8 mouse cellular contexts compared by ENCODE assay signal in genomic region chr7:12949032-12949871, GRCm38 (mm10). TPM values are rescaled to one million over a fixed set of nuclear protein-coding genes. Genes with fewer than 3 reads are reported as not detected.
A peak's percentile ranks its signal among the peaks of the same experiment; 100 is the strongest.
DNase-seq lines count a peak whose midpoint lies in the region; ATAC-seq and TF ChIP-seq lines count a peak whose summit lies in the region.

No protein-coding gene starts in this region.

- no peak for TF ChIP-seq CTCF in brain, embryonic 14.5 days (IDR thresholded peaks at IDR 0.05; ENCODE audit: borderline replicate concordance, extremely low read depth, insufficient read depth, insufficient read length)
- TF ChIP-seq CTCF in kidney, postnatal 0 days (IDR thresholded peaks at IDR 0.05; ENCODE audit: low read depth), result no peak

- H3K4me1 ChIP-seq in erythroblast, embryonic 14.5 days (ENCODE audit: control insufficient read depth), result peaks cover 30% of the 10 kb centered on the region
- peaks cover 9% of the 10 kb centered on the region for H3K4me1 ChIP-seq in heart, embryonic 12.5 days (replicated peaks)
- H3K4me1 ChIP-seq in kidney, postnatal 0 days (replicated peaks; ENCODE audit: insufficient read depth, low read length), result no peaks in the 10 kb centered on the region
- H3K4me1 ChIP-seq in liver, embryonic 11.5 days (replicated peaks; ENCODE audit: control insufficient read depth, insufficient read depth, low read length), result peaks cover 5% of the 10 kb centered on the region; the same call in 1 of the 2 replicates
- no peaks in the 10 kb centered on the region for H3K4me1 ChIP-seq in stomach, embryonic 14.5 days (ENCODE audit: control insufficient read depth, insufficient read depth, low read length)

- peak; percentile 95 for ATAC-seq in heart, embryonic 12.5 days (ENCODE audit: insufficient number of reproducible peaks, low FRiP score)
- peak; percentile 98 for ATAC-seq in kidney, postnatal 0 days (replicated peaks; ENCODE audit: low FRiP score, low read depth)
- peak; percentile 96 for ATAC-seq in liver, embryonic 11.5 days (replicated peaks; ENCODE audit: low FRiP score)
- ATAC-seq in stomach, embryonic 14.5 days (ENCODE audit: insufficient number of reproducible peaks, insufficient read depth, low FRiP score, low read depth), result peak; percentile 97

- H3K27me3 ChIP-seq in erythroblast, embryonic 14.5 days (ENCODE audit: control insufficient read depth), result no peaks in the 10 kb centered on the region
- no peaks in the 10 kb centered on the region for H3K27me3 ChIP-seq in heart, embryonic 12.5 days (replicated peaks)
- H3K27me3 ChIP-seq in kidney, postnatal 0 days (ENCODE audit: insufficient read depth, low read length), result no peaks in the 10 kb centered on the region
- no peaks in the 10 kb centered on the region for H3K27me3 ChIP-seq in liver, embryonic 11.5 days (replicated peaks; ENCODE audit: control insufficient read depth, insufficient read depth, low read length)
- H3K27me3 ChIP-seq in stomach, embryonic 14.5 days (ENCODE audit: control insufficient read depth, insufficient read depth, low read length), result no peaks in the 10 kb centered on the region

- peak overlapping the region; percentile 81 for H3K4me3 ChIP-seq in erythroblast, embryonic 14.5 days (replicated peaks)
- H3K4me3 ChIP-seq in heart, embryonic 12.5 days, result peak overlapping the region; percentile 57
- peak overlapping the region; percentile 42 for H3K4me3 ChIP-seq in kidney, postnatal 0 days (replicated peaks; ENCODE audit: low read depth, low read length)
- H3K4me3 ChIP-seq in liver, embryonic 11.5 days (ENCODE audit: low read depth, low read length), result peak overlapping the region; percentile 54
- H3K4me3 ChIP-seq in stomach, embryonic 14.5 days (ENCODE audit: low read depth, low read length), result peak overlapping the region; percentile 35

- H3K9me3 ChIP-seq in erythroblast, embryonic 14.5 days (ENCODE audit: control insufficient read depth, low read length), result no peaks in the 10 kb centered on the region
- no peaks in the 10 kb centered on the region for H3K9me3 ChIP-seq in heart, embryonic 12.5 days (replicated peaks)
- H3K9me3 ChIP-seq in kidney, postnatal 0 days (replicated peaks; ENCODE audit: low read length), result no peaks in the 10 kb centered on the region
- H3K9me3 ChIP-seq in liver, embryonic 11.5 days (ENCODE audit: control insufficient read depth, low read length), result no peaks in the 10 kb centered on the region
- H3K9me3 ChIP-seq in stomach, embryonic 14.5 days (ENCODE audit: control insufficient read depth, low read depth, low read length), result no peaks in the 10 kb centered on the region

- H3K27ac ChIP-seq in heart, embryonic 12.5 days (ENCODE audit: poor library complexity, severe bottlenecking), result peak overlapping the region; percentile 70
- H3K27ac ChIP-seq in kidney, postnatal 0 days, result peak overlapping the region; percentile 74
- peak overlapping the region; percentile 76 for H3K27ac ChIP-seq in liver, embryonic 11.5 days (ENCODE audit: low read depth, low read length)
- H3K27ac ChIP-seq in stomach, embryonic 14.5 days (ENCODE audit: low read length), result peak overlapping the region; percentile 82

- H3K9ac ChIP-seq in heart, embryonic 12.5 days, result peak overlapping the region; percentile 73
- H3K9ac ChIP-seq in kidney, postnatal 0 days (ENCODE audit: low read depth, low read length), result peak overlapping the region; percentile 60
- H3K9ac ChIP-seq in liver, embryonic 11.5 days (ENCODE audit: low read depth, low read length), result peak overlapping the region; percentile 78
- peak overlapping the region; percentile 55 for H3K9ac ChIP-seq in stomach, embryonic 14.5 days (replicated peaks; ENCODE audit: low read depth, low read length)

- H3K4me2 ChIP-seq in heart, embryonic 12.5 days, result peak overlapping the region; percentile 88
- peak overlapping the region; percentile 70 for H3K4me2 ChIP-seq in kidney, postnatal 0 days (ENCODE audit: low read length)
- H3K4me2 ChIP-seq in liver, embryonic 11.5 days, result peak overlapping the region; percentile 87
- H3K4me2 ChIP-seq in stomach, embryonic 14.5 days (replicated peaks; ENCODE audit: low read depth, low read length), result peak overlapping the region; percentile 74

- TF ChIP-seq POLR2A in brain, embryonic 14.5 days (IDR thresholded peaks at IDR 0.05; ENCODE audit: borderline replicate concordance, extremely low read depth, insufficient read depth, insufficient read length, poor library complexity, severe bottlenecking), result peak; percentile 73; the same call in 1 of the 2 replicates

- 11% methylated on average over 35 of the region's 35 CpGs for WGBS in heart, embryonic 12.5 days
- WGBS in kidney, postnatal 0 days, result 6% methylated on average over 35 of the region's 35 CpGs
- WGBS in liver, embryonic 11.5 days, result 9% methylated on average over 35 of the region's 35 CpGs
- 10% methylated on average over 35 of the region's 35 CpGs for WGBS in stomach, embryonic 14.5 days

- DNase-seq in B cell, adult 2 months, result peak; percentile 92 to 95
- DNase-seq in brain, embryonic 14.5 days (ENCODE audit: low read depth), result peak; percentile 99
- DNase-seq in kidney, postnatal 0 days (ENCODE audit: low spot score), result peak; percentile 99
- DNase-seq in liver, embryonic 11.5 days (ENCODE audit: low spot score), result peak; percentile 87
- peak; percentile 98 for DNase-seq in naive thymus-derived CD4-positive, alpha-beta T cell, adult 2 months (ENCODE audit: low read depth)

- no peaks in the 10 kb centered on the region for H3K36me3 ChIP-seq in erythroblast, embryonic 14.5 days (ENCODE audit: control insufficient read depth)
- no peaks in the 10 kb centered on the region for H3K36me3 ChIP-seq in heart, embryonic 12.5 days
- H3K36me3 ChIP-seq in kidney, postnatal 0 days (ENCODE audit: insufficient read depth, low read length), result no peaks in the 10 kb centered on the region
- H3K36me3 ChIP-seq in liver, embryonic 11.5 days (ENCODE audit: control insufficient read depth, insufficient read depth, low read length), result no peaks in the 10 kb centered on the region
- no peaks in the 10 kb centered on the region for H3K36me3 ChIP-seq in stomach, embryonic 14.5 days (ENCODE audit: control insufficient read depth, insufficient read depth, low read length)

RNA-seq across cellular contexts. Expression of gene Zfp324, which starts 16.4 kb away (rescaled TPM):
- polyA plus RNA-seq in brain, embryonic 14.5 days (2012; rRNA removed), result 14.1 and 16.1 TPM in 2 replicates
- polyA plus RNA-seq in erythroblast, embryonic 14.5 days (2012), result 0.27 and 0.38 TPM in 2 replicates
- polyA plus RNA-seq in heart, embryonic 12.5 days (2016; fragmentation: Nextera tagmentation; extraction: Ambion mirVana), result 7.8 and 8.0 TPM in 2 replicates
- polyA plus RNA-seq in kidney, postnatal 0 days (2015; fragmentation: Nextera tagmentation; extraction: Ambion mirVana), result 7.7 and 8.0 TPM in 2 replicates
- 6.6 and 7.7 TPM in 2 replicates for polyA plus RNA-seq in liver, embryonic 11.5 days (2014; fragmentation: Nextera tagmentation; extraction: Ambion mirVana)
- 9.4 and 9.7 TPM in 2 replicates for polyA plus RNA-seq in stomach, embryonic 14.5 days (2014; fragmentation: Nextera tagmentation; extraction: Ambion mirVana)

RNA-seq across cellular contexts. Expression of gene Rnf225, which starts 22.0 kb away (rescaled TPM):
- polyA plus RNA-seq in brain, embryonic 14.5 days (2012; rRNA removed), result 2.6 and 3.3 TPM in 2 replicates
- polyA plus RNA-seq in erythroblast, embryonic 14.5 days (2012), result 0.11 and 0.14 TPM in 2 replicates
- polyA plus RNA-seq in heart, embryonic 12.5 days (2016; fragmentation: Nextera tagmentation; extraction: Ambion mirVana), result 0.95 and 1.1 TPM in 2 replicates
- 0.29 and 0.32 TPM in 2 replicates for polyA plus RNA-seq in kidney, postnatal 0 days (2015; fragmentation: Nextera tagmentation; extraction: Ambion mirVana)
- 0.38 and 0.81 TPM in 2 replicates for polyA plus RNA-seq in liver, embryonic 11.5 days (2014; fragmentation: Nextera tagmentation; extraction: Ambion mirVana)
- polyA plus RNA-seq in stomach, embryonic 14.5 days (2014; fragmentation: Nextera tagmentation; extraction: Ambion mirVana), result 0.97 and 1.4 TPM in 2 replicates

RNA-seq across cellular contexts. Expression of gene Rps5, which starts 27.2 kb away (rescaled TPM):
- polyA plus RNA-seq in brain, embryonic 14.5 days (2012; rRNA removed), result 2,137 and 2,684 TPM in 2 replicates
- polyA plus RNA-seq in erythroblast, embryonic 14.5 days (2012), result 328 and 368 TPM in 2 replicates
- polyA plus RNA-seq in heart, embryonic 12.5 days (2016; fragmentation: Nextera tagmentation; extraction: Ambion mirVana), result 456 and 474 TPM in 2 replicates
- polyA plus RNA-seq in kidney, postnatal 0 days (2015; fragmentation: Nextera tagmentation; extraction: Ambion mirVana), result 1,052 and 1,143 TPM in 2 replicates
- polyA plus RNA-seq in liver, embryonic 11.5 days (2014; fragmentation: Nextera tagmentation; extraction: Ambion mirVana), result 1,276 and 1,341 TPM in 2 replicates
- polyA plus RNA-seq in stomach, embryonic 14.5 days (2014; fragmentation: Nextera tagmentation; extraction: Ambion mirVana), result 1,309 and 1,442 TPM in 2 replicates

RNA-seq across cellular contexts. Expression of gene Zfp446, which starts 28.4 kb away (rescaled TPM):
- 14.2 and 16.5 TPM in 2 replicates for polyA plus RNA-seq in brain, embryonic 14.5 days (2012; rRNA removed)
- polyA plus RNA-seq in erythroblast, embryonic 14.5 days (2012), result 0.20 and 0.29 TPM in 2 replicates
- 6.4 and 7.2 TPM in 2 replicates for polyA plus RNA-seq in heart, embryonic 12.5 days (2016; fragmentation: Nextera tagmentation; extraction: Ambion mirVana)
- 6.7 and 7.1 TPM in 2 replicates for polyA plus RNA-seq in kidney, postnatal 0 days (2015; fragmentation: Nextera tagmentation; extraction: Ambion mirVana)
- 6.9 and 7.0 TPM in 2 replicates for polyA plus RNA-seq in liver, embryonic 11.5 days (2014; fragmentation: Nextera tagmentation; extraction: Ambion mirVana)
- 8.7 and 9.2 TPM in 2 replicates for polyA plus RNA-seq in stomach, embryonic 14.5 days (2014; fragmentation: Nextera tagmentation; extraction: Ambion mirVana)

RNA-seq across cellular contexts. Expression of gene Slc27a5, which starts 48.7 kb away (rescaled TPM):
- polyA plus RNA-seq in brain, embryonic 14.5 days (2012; rRNA removed), result 0.75 and 1.9 TPM in 2 replicates
- polyA plus RNA-seq in erythroblast, embryonic 14.5 days (2012), result not detected in 2 replicates
- polyA plus RNA-seq in heart, embryonic 12.5 days (2016; fragmentation: Nextera tagmentation; extraction: Ambion mirVana), result 0.22 TPM in 1 of 2 replicates, not detected in the other
- 0.07 and 0.11 TPM in 2 replicates for polyA plus RNA-seq in kidney, postnatal 0 days (2015; fragmentation: Nextera tagmentation; extraction: Ambion mirVana)
- 0.52 and 1.1 TPM in 2 replicates for polyA plus RNA-seq in liver, embryonic 11.5 days (2014; fragmentation: Nextera tagmentation; extraction: Ambion mirVana)
- polyA plus RNA-seq in stomach, embryonic 14.5 days (2014; fragmentation: Nextera tagmentation; extraction: Ambion mirVana), result not detected in 2 replicates

Comparison
In these comparisons a context has a peak if more than half of its experiments do, and no peak if none do; other contexts are left out.
1. Peak in every context shown above with its lines: DNase-seq, ATAC-seq, H3K4me3 ChIP-seq and H3K27ac ChIP-seq.